Mouse (Mus musculus) frontal cortex, postnatal 36 days (tissue): ENCODE measurements around the gene Rnf141.

ENCODE experiments used
- DNase-seq, 2 experiments: peaks; one replicate each; pipeline ENCODE4 v3.0.0; 2022; ENCODE audit warnings: low spot score in 2 of 2

Gene Rnf141

GRCm38 (mm10) chr7:110768451-110769064 is 75.7 kb downstream of the Rnf141 start:
- peak; percentile 43 to 54 for DNase-seq

GRCm38 (mm10) chr7:110768001-110768400 is 76.3 kb downstream of the Rnf141 start, which contains the start of gene Ampd3:
TSS of gene Ampd3 (plus strand) at chr7:110768206.
- no peak for DNase-seq

- no peak for DNase-seq
Measured at GRCm38 (mm10) chr7:110762605-110763180, 81.6 kb downstream of the Rnf141 start.

- DNase-seq: no peak
Measured at GRCm38 (mm10) chr7:110756440-110756839, 87.8 kb downstream of the Rnf141 start.

- no peak for DNase-seq
Measured at GRCm38 (mm10) chr7:110753926-110754330, 90.3 kb downstream of the Rnf141 start.

- no peak for DNase-seq
Measured at GRCm38 (mm10) chr7:110753310-110753709, 90.9 kb downstream of the Rnf141 start.

GRCm38 (mm10) chr7:110751634-110752033 is 92.6 kb downstream of the Rnf141 start:
- peak in 1 of 2 experiments; percentile 50 for DNase-seq

GRCm38 (mm10) chr7:110750834-110751233 is 93.4 kb downstream of the Rnf141 start:
- DNase-seq: no peak
